Mouse (Mus musculus) granulocyte monocyte progenitor cell, adult 5-6 weeks (primary cell): ENCODE data around the gene Ldlrad3. TPM values are rescaled to one million over a fixed set of nuclear protein-coding genes. Genes with fewer than 3 reads are reported as not detected.

ENCODE experiments used
- ATAC-seq: replicated peaks from 2 replicates; pipeline ENCODE4 v1.8.0; 2016; ENCODE audit warnings: mild to moderate bottlenecking, moderate TSS enrichment, inconsistent platforms; ENCODE audit not compliant: poor library complexity, severe bottlenecking
- total RNA-seq, 2 experiments: library from RNA; stranded (forward) in 1 of 2; stranded (reverse) in 1 of 2; fragments of 200-712, 200-1000 nt in 1 of 2; fragments of >200 nt in 1 of 2; fragmentation: Nextera tagmentation in 1 of 2; gene quantifications; 2 replicates each; pipeline ENCODE4 v1.2.3; 2014 to 2017

The Ldlrad3 gene
- total RNA-seq, 2 experiments from 2014 or later = 25.7 to 30.3 TPM

- no peak for ATAC-seq
Measured at GRCm38 (mm10) chr2:102086583-102086982, 99.6 kb downstream of the Ldlrad3 start.

GRCm38 (mm10) chr2:102082782-102083181, 103.4 kb downstream of the Ldlrad3 start:
- peak; percentile 84 for ATAC-seq

GRCm38 (mm10) chr2:102077554-102077953, 108.6 kb downstream of the Ldlrad3 start:
- peak; percentile 62; the same call in 1 of the 2 replicates for ATAC-seq

GRCm38 (mm10) chr2:102076237-102076636, 109.9 kb downstream of the Ldlrad3 start:
- no peak for ATAC-seq

GRCm38 (mm10) chr2:102073266-102074037, 112.7 kb downstream of the Ldlrad3 start:
- no peak for ATAC-seq

- ATAC-seq = no peak
Measured at GRCm38 (mm10) chr2:102072859-102073258, 113.3 kb downstream of the Ldlrad3 start.

- no peak for ATAC-seq
Measured at GRCm38 (mm10) chr2:102071022-102071717, 115.0 kb downstream of the Ldlrad3 start.

GRCm38 (mm10) chr2:102064826-102065441, 121.3 kb downstream of the Ldlrad3 start:
- ATAC-seq = no peak

- no peak for ATAC-seq
Measured at GRCm38 (mm10) chr2:102063906-102064505, 122.2 kb downstream of the Ldlrad3 start.

- no peak for ATAC-seq
Measured at GRCm38 (mm10) chr2:102062861-102063468, 123.2 kb downstream of the Ldlrad3 start.

GRCm38 (mm10) chr2:102061921-102062320, 124.3 kb downstream of the Ldlrad3 start:
- ATAC-seq = no peak

- ATAC-seq = no peak
Measured at GRCm38 (mm10) chr2:102057746-102058145, 128.4 kb downstream of the Ldlrad3 start.

- ATAC-seq = 0 out of 2 replicates have a peak, but pooled peaks have one; percentile 34
Measured at GRCm38 (mm10) chr2:102057029-102057685, 129.0 kb downstream of the Ldlrad3 start.

- no peak for ATAC-seq
Measured at GRCm38 (mm10) chr2:102056144-102056543, 130.0 kb downstream of the Ldlrad3 start.

- ATAC-seq = peak; percentile 36
Measured at GRCm38 (mm10) chr2:102052951-102053660, 133.1 kb downstream of the Ldlrad3 start.

- no peak for ATAC-seq
Measured at GRCm38 (mm10) chr2:102052353-102052752, 133.8 kb downstream of the Ldlrad3 start.

- ATAC-seq = no peak
Measured at GRCm38 (mm10) chr2:102049866-102050550, 136.2 kb downstream of the Ldlrad3 start.
